Mouse (Mus musculus): ENCODE results near the gene Ucma. TPM values are rescaled to one million over a fixed set of nuclear protein-coding genes. Genes with fewer than 3 reads are reported as not detected.

Gene Ucma
- polyA plus RNA-seq, 1 experiment from 2014 or later = 0.65 TPM

- H3K4me3 ChIP-seq = no peak overlapping the region
- 85% methylated on average over 4 of the region's 4 CpGs for WGBS
- no peaks in the 10 kb centered on the region for H3K27me3 ChIP-seq
- H3K36me3 ChIP-seq (ENCODE audit: poor library complexity, severe bottlenecking) = no peaks in the 10 kb centered on the region
- no peaks in the 10 kb centered on the region for H3K9me3 ChIP-seq (replicated peaks)
- ATAC-seq = no peak
- no peak overlapping the region for H3K9ac ChIP-seq
- no peak overlapping the region for H3K4me2 ChIP-seq
- H3K27ac ChIP-seq = no peak overlapping the region
- 0 out of 2 replicates have a peak, but pooled peaks cover 3% of the 10 kb centered on the region for H3K4me1 ChIP-seq
These were observed 53.9 kb downstream of the Ucma start for GRCm38 (mm10) chr2:5029808-5030207.

GRCm38 (mm10) chr2:5031215-5031614 lies 55.3 kb downstream of the Ucma start:
- Histone ChIP-seq H3K4me1 (peaks cover 7% of the 10 kb centered on the region; the same call in 1 of the 2 replicates), H3K9ac (no peak overlapping the region), H3K27me3 (no peaks in the 10 kb centered on the region), H3K9me3 (replicated peaks) (no peaks in the 10 kb centered on the region), H3K4me3 (no peak overlapping the region), H3K4me2 (no peak overlapping the region), H3K27ac (no peak overlapping the region), H3K36me3 (ENCODE audit: poor library complexity, severe bottlenecking) (no peaks in the 10 kb centered on the region)
- no peak for ATAC-seq
- 82% methylated on average over 7 of the region's 7 CpGs for WGBS

GRCm38 (mm10) chr2:5032665-5033064 lies 56.7 kb downstream of the Ucma start:
- H3K27ac ChIP-seq = no peak overlapping the region
- no peaks in the 10 kb centered on the region for H3K27me3 ChIP-seq
- no peaks in the 10 kb centered on the region for H3K36me3 ChIP-seq (ENCODE audit: poor library complexity, severe bottlenecking)
- H3K9ac ChIP-seq = no peak overlapping the region
- H3K4me1 ChIP-seq = peaks cover 16% of the 10 kb centered on the region
- H3K4me3 ChIP-seq = no peak overlapping the region
- no peaks in the 10 kb centered on the region for H3K9me3 ChIP-seq (replicated peaks)
- H3K4me2 ChIP-seq = no peak overlapping the region
- no peak for ATAC-seq
- 84% methylated on average over 5 of the region's 5 CpGs for WGBS

DNA sequence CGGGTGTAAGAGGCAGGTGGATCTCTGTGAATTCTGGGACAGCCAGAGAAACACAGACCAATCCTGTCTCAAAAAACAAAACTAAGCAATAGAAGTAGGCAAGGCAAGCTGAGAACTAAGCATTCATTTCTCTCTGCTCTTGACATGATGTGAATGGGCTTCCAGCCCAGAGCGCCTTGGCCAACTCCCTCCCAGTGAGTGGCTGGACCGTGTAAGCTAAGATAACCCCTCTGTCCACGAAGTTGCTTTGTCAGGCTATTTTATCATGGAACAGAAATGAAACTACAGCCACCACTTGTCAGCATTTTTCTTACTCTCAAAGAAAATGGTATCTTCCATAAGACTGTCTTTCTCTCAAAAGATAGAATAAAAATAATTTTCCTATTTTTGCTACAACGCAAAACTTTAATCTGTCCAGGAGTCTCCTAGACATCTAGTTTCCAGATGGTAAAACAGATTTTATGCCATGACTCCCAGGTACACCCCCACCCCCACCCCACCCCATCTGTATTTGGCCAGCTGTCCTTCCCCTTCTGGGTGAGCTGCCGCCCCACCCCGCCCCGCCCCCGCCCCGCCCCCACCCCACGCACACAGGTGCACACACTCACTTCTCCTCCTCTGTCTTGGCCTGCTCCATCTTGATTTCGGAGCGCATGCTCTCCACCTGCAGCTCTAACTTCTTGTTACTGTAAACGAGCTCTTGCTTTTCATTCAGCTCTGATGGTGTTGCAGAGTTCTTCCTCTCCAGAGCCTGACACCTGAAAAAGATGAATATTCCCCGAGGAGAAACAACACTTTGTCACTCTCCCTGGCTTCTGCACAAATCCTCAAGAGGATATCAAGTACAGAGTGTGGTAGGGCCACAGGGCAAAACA lies 57.9 kb downstream of the Ucma start:
- no peak overlapping the region for H3K4me2 ChIP-seq
- 69% methylated on average over 15 of the region's 15 CpGs for WGBS
- no peak overlapping the region for H3K4me3 ChIP-seq
- H3K9ac ChIP-seq = no peak overlapping the region
- H3K27ac ChIP-seq = no peak overlapping the region
- no peaks in the 10 kb centered on the region for H3K9me3 ChIP-seq (replicated peaks)
- H3K36me3 ChIP-seq (ENCODE audit: poor library complexity, severe bottlenecking) = no peaks in the 10 kb centered on the region
- peaks cover 24% of the 10 kb centered on the region for H3K4me1 ChIP-seq
- no peaks in the 10 kb centered on the region for H3K27me3 ChIP-seq
- no peak for ATAC-seq

DNA sequence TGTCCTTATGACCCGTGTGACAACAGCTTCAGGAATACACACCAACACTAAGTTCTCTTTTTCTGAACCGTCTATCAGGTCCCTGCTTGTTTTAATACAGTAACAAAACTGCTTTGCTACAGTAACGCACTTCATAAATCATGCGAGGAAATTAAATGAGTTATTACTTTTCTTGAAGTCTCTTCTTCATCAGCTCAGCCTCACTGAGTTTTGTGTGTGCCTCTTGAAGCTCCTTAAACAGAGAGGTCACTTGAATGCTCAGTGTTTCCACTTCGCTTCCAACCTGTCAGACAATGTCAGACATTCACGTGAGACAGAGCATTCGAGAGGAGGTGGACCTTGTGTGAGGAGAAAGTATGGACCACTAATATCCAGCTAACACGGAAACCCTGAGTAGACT lies 58.9 kb downstream of the Ucma start:
- Histone ChIP-seq H3K4me2 (no peak overlapping the region), H3K27me3 (no peaks in the 10 kb centered on the region), H3K36me3 (ENCODE audit: poor library complexity, severe bottlenecking) (no peaks in the 10 kb centered on the region), H3K9me3 (replicated peaks) (no peaks in the 10 kb centered on the region), H3K27ac (no peak overlapping the region), H3K9ac (no peak overlapping the region), H3K4me3 (no peak overlapping the region), H3K4me1 (peaks cover 24% of the 10 kb centered on the region)
- ATAC-seq = no peak
- 85% methylated on average over 8 of the region's 8 CpGs for WGBS

GRCm38 (mm10) chr2:5035241-5035640 lies 59.3 kb downstream of the Ucma start:
- Histone ChIP-seq H3K4me2 (no peak overlapping the region), H3K36me3 (ENCODE audit: poor library complexity, severe bottlenecking) (no peaks in the 10 kb centered on the region), H3K4me1 (peaks cover 24% of the 10 kb centered on the region), H3K27ac (no peak overlapping the region), H3K9ac (no peak overlapping the region), H3K4me3 (no peak overlapping the region), H3K27me3 (no peaks in the 10 kb centered on the region), H3K9me3 (replicated peaks) (no peaks in the 10 kb centered on the region)
- WGBS = 83% methylated on average over 9 of the region's 9 CpGs
- ATAC-seq = no peak

Other genes starting within 250 kb of the Ucma start
- gene Sephs1, start 94.6 kb upstream of the Ucma start, polyA plus RNA-seq (2015; fragmentation: Nextera tagmentation; extraction: Ambion mirVana) = 96.7 and 103 TPM in 2 replicates
- gene Phyh, start 57.1 kb upstream of the Ucma start, polyA plus RNA-seq (2015; fragmentation: Nextera tagmentation; extraction: Ambion mirVana) = 40.7 and 41.9 TPM in 2 replicates
- gene Mcm10, start 36.7 kb downstream of the Ucma start, polyA plus RNA-seq (2015; fragmentation: Nextera tagmentation; extraction: Ambion mirVana) = 25.0 and 28.9 TPM in 2 replicates
- 2.8 and 3.3 TPM in 2 replicates for gene Optn, start 87.9 kb downstream of the Ucma start, polyA plus RNA-seq (2015; fragmentation: Nextera tagmentation; extraction: Ambion mirVana)
- gene Ccdc3, start 161.7 kb downstream of the Ucma start, polyA plus RNA-seq (2015; fragmentation: Nextera tagmentation; extraction: Ambion mirVana) = 2.0 and 2.7 TPM in 2 replicates

All from forebrain, embryonic 13.5 days (tissue).